Mouse (Mus musculus): ENCODE results near the gene Lrp1.

Lrp1 gene

DNA sequence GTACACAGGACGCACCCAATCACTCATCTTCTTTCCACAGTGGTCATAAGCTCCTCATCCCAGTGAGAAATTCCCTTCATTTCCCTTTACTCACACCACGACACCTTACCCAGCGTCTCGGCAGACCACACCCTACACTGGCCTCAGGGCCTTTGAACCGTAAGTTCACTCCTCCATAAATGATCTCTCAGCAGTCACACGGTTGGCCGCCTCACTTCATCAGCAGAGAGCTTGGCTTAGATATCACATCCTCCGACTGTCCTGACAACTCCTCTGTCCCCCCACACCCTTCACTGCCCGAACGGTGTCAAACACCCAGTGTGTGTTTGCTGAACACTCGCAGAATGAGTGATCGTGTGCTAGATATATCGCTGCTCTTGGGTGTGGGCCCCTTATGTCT, 28.1 kb downstream of the Lrp1 start:
- DNase-seq (ENCODE audit: low spot score in 2 of 2): no peak

DNA sequence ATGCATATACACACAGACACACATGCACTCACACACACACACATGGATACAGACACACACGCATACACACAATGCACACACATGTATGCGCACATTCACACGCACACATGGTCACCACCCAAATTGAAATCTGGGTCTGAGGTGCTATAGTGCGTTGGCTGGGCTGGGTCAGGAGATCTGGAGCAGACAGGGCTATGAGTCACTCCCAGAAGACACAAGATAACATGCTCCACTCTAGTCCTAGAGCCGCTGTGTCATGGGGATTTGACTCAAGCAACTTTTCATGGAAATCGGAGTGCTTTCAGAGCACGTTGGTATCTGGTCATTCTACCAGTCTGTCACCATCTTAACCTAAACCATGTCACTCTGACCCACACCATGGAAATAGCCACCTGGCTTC, 28.5 kb downstream of the Lrp1 start:
- no peak for DNase-seq (ENCODE audit: low spot score in 2 of 2)

DNA sequence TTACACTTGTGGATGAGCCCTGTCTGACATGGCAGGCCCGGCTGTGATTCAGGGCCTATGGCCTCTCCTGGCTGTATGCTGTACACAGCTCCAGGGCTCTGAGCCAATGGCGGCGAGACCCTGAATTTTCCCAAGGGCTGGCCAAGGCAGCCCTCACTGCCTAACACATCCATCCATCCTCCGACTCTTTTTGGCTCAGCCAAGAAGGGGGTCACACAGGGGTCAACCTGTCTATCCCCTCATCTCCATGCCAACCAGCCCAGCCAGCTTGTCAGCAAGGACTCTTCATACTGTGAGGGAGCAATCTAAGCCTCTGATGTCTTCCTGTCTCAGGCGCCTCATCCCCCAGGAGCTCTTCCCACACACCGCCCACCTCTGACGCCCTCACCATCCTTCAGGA, 29.4 kb downstream of the Lrp1 start:
- no peak for DNase-seq (ENCODE audit: low spot score in 2 of 2)

DNA sequence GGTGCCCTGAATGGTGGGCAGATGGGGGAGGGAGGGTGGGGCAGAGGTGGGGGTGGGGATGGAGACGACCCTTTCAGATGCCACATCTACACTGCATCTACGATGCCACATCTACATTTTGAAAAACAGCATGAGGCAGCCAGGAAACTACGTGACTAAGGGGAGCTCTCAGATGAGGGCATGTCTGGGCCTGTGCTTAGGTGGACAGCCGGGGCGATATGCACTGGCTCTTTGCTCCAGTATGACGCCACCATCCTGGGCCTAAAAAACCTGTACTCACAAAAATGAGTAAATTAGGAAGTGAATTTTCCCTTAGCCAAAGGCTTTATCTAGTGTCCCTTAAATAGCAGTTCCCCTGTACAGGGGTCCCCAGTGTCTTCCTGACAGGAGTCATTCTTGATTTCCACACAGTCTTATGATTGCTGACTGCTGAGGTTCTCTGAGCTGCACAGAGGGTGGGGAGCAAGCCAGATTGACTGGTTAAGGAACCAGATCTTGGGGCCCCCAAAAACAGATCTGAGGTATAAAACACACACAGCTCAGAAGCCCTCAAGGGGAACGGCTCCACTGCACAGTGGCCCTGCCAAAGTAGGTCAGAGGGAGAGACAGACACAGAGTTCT, 30.0 kb downstream of the Lrp1 start:
- DNase-seq (ENCODE audit: low spot score in 2 of 2): no peak

DNA sequence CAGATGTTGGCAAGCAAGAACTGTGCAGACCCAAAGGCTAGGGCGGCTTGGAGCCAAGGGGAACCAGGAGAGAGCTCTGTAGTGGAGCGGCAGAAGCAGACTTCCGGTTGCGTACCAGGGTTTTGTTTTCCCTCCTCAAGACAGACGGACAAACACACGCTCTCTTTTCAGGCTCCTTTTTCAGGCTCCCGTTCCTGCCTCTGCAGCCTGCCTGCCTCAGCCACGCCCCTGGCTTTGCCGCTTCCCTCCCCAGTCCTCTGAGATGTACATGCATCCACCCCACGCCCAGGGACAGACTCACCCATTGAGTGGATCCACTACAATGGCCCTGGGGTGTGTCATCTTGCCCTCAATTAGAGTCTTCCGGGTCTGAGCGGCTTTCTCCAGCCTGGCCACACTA, 30.7 kb downstream of the Lrp1 start:
- DNase-seq (ENCODE audit: low spot score in 2 of 2): no peak

DNA sequence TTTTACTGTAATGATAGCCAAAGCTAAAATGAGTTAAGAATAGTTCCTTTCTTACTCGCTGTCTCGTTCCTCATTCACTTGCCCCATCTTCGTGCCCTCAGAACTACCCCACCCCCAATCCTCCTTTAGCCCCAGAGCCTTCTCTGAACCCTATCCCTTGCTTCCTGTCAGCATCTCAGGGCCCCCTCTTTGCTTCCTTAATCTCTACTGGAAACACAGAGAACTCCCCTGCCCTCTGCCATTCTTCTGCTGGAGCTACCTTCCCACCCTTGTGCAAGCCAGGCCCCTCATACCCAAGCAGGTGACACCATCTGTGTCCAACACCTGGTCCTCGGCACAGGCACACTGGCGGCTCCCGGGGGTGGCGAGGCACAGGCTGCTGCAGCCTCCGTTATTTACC, 33.2 kb downstream of the Lrp1 start:
- DNase-seq (ENCODE audit: low spot score in 2 of 2): no peak

DNA sequence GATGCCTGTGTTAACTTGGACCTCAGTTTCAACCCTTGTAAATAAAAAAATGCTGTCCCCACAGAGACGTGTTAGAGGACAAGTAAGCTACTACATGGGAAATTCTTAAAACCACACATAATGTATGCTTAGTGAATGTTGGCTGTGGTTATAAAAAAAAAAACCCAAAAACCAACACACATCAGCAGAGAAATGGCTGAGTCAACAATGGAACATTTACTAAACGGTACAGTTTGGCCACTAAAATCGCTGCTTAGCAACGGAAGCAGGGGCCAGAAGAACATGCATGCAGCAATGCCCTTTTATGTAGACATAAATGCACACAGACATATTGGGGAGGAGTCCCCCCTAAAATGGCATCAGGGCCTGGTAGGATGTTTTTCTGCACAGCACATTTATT, 34.7 kb downstream of the Lrp1 start:
- DNase-seq (ENCODE audit: low spot score in 2 of 2): no peak

DNA sequence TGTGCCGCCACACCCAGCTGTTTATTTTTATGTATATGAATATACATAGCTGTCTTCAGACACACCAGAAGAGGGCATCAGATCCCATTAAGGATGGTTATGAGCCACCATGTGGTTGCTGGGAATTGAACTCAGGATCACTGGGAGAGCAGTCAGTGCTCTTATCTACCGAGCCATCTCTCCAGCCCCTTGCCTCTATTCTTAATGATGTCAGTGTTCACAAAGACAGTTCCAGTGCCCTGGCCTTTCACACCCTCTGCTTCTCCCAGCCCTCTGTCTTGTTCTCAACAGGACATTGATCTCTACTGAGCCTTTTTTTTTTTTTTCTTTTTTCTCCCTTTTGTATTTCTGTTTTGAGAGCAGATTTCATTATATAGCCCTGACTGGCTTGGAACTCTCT, 35.4 kb downstream of the Lrp1 start:
- no peak for DNase-seq (ENCODE audit: low spot score in 2 of 2)

DNA sequence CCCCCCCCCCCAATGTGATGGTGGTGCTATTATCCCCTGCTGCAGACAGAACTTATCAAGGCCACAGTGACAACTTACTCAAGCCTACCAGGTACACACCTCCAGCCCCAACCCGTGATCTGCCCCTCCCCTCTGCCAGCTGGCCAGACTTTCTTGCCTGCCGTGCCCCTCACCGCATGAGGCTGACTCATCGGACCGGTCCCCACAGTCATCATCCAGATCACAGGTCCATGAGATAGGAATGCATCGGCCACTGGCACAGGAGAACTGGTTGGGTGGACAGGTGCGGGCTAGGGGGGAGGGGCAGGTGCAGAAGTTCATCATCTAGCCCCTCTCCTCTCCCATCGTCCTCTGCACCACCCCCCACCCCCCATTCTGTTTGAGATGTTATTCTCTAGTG, 37.3 kb downstream of the Lrp1 start:
- no peak for DNase-seq (ENCODE audit: low spot score in 2 of 2)

DNA sequence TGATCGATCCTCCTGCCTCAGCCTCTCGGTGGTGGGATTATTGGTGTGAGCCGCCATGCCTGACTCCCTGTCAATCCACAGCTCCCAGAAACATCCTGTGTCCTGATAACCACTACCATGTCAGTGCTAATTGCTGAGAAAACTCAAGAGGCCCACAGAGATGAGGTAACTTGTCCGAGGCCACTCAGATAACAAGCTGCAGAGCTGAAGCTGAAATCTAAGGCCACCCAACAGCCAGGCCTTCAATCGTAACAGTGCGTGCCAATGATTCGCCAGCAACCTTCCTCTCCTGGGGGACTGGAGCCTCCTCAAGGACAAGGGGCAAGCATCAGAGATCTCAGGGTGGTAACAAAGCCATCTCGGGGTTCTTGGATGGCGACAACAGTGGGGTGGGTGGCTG, 39.7 kb downstream of the Lrp1 start:
- DNase-seq (ENCODE audit: low spot score in 2 of 2): no peak

DNA sequence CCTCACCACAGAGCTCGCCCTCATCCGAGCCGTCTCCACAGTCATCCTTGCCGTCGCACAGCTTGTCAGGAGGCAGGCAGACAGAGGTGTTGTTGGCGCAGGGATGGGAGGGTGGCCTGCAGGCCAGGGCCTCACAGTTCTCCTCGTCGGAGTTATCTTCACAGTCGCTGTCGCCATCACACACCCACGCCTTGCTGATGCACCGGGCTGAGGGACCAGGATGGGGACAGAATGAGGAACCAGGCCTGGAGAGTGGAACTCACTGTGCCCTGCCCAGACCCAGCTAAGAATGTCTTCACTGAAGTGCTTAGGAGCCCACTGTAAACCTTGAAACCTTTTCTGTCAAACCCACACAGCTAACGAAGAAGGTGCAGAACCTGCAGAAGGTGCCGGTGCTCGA, 43.0 kb downstream of the Lrp1 start:
- no peak for DNase-seq (ENCODE audit: low spot score in 2 of 2)

DNA sequence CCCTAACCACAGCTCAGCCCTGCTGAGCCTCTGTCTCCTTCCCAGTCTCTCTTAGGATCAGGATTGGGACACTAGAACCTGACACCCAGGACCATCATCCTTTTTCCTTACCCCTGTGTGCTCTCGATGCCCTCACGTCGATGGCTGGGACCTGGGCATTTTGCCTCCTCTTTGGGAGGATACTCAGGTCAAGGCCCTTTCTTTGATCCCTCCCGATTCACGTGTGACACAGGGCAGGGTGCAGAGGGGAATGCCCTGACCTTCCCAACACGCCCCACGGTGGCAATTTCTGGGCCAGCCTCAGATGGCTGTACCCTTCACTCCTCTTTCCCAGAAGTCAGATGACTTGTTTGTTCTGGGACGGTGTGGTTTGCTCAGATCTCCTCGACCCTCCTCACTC, 43.8 kb downstream of the Lrp1 start:
- DNase-seq (ENCODE audit: low spot score in 2 of 2): no peak

DNA sequence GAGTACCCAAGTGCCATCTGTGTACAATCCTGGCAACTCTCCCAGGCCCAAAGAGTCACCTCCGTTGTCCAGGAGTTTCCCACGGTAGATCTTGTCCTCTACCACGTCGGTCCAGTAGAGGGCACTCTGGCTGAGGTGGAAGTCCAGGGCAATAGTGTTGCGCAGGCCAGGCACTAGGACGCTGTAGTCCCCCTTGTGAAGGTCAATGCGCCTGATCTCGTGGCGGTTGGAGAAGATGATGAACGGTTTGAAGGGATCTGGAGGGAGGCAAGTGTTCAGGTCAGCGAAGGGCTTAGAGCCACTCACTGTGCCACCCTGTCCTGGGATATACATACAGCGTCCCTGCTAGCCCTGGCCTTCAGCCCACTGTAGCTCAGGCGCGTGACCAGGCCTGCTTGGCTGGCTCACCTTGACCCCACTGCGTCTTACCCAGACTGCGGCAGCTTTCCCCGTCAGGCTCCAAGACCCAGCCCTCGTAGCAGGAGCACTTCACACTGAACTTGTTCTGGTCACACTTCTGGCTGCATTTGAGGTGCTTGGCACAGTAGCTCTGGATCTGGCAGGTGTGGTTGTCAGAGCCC, 44.5 kb downstream of the Lrp1 start:
- peak; percentile 67 to 75 for DNase-seq (ENCODE audit: low spot score in 2 of 2)

DNA sequence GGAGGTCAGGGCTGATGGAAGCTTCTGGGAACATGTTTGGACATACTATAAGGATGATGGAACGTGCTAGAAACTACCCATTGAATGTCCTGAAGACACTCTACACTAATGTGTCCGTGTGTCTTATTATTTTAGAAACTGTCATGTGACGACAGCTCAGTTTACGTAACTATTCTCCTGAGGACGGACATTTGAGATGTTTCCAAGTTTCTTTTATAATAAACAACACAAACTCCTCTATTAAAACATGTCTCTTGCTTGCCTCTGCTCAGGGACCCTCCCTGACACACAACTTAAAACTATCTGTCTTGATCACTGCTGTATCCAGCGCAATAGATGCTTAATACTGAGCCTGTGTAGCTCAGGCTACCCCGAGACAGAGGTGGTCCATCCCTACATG, 45.2 kb downstream of the Lrp1 start:
- DNase-seq (ENCODE audit: low spot score in 2 of 2): peak in 1 of 2 experiments; percentile 51

DNA sequence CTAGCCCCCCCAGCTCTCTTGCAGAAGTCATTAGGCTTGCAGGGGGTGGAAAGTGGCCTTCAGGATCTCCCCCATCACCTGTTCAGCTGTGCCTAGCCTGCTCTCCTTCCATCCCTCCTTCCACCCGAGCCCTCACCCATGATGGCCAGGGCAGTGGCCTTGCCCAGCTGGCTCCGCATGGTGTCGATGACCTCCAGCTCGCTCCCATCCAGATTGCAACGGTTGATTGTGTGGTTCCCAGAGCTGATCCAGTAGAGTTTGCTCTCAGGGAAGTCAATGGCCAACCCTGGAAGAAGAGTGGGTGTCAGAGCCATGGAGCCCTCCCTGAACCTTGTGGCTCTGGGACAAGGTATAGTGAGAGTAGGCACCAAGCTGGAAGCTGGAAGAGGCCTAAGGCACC, 48.7 kb downstream of the Lrp1 start:
- DNase-seq (ENCODE audit: low spot score in 2 of 2): no peak

DNA sequence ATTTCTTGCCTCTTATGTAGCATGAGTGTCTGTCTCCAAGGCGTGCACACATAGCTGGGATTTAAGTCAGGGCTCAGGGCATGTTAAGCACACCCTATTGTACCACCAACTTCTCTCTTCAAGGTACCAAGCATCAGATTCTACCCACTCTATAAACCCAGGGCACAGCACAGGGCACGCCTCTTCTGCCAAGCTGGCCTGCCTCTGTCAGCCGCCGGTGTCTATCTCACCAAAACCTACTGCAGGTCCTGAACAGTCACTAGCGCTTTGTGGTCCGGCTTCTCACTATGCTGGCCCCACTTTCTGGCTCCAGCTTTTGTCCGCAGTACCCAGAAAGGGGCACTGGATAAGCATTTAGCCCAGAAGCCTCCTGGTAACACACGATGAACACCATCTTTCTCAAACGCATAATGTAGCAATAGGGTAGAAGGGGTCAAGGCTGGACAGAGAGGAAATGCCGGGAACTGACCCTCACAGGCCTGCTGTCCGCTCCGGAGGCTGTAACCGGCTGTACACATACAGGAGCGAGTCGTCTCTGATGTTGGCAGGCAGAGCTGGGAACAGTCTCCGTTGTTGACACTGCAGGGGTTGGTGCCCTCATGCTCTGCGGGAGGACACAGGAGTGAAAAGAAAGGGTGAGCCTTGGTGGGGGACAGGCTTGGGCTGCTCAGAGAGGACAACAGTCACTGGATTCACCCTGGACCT, 49.9 kb downstream of the Lrp1 start:
- no peak for DNase-seq (ENCODE audit: low spot score in 2 of 2)

DNA sequence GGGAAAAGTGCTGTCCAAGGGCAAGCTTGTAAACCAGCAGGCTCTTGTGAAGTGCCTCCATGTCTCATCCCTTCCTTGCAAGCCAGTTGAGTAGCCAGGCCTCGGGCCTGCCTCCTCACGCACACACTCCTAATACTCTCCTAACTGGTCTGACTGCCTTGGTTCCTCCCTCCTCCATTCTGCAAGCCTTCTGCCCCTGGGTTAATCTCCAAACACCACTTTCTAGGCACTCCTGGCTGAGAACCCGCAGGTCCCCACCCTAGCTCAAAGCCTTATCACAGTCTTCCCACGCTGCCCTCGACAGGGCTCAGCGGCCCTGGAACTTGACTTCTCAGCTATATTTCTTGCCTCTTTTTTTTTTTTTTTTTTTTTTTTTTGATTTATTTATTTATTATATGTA, 50.6 kb downstream of the Lrp1 start:
- no peak for DNase-seq (ENCODE audit: low spot score in 2 of 2)

DNA sequence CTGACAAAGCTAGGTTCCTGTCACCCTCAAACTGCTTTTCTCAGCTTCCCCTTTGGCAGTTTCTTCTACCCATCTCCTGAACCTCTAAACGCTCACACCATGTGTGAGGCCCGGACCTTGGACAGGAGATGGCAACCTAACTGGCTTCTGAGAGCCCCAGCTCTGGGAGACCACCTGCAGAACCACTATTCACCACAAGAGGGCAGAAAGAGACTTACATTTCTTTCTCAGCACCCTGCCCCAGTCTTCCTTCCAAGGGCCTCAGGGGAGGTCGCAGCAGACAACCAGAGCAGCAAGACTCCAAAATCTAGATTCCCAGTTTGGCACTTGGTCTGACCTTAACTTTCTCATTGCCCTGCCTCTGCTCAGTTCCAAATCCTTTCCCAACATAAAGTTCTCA, 51.5 kb downstream of the Lrp1 start:
- DNase-seq (ENCODE audit: low spot score in 2 of 2): peak; percentile 79 to 83

DNA sequence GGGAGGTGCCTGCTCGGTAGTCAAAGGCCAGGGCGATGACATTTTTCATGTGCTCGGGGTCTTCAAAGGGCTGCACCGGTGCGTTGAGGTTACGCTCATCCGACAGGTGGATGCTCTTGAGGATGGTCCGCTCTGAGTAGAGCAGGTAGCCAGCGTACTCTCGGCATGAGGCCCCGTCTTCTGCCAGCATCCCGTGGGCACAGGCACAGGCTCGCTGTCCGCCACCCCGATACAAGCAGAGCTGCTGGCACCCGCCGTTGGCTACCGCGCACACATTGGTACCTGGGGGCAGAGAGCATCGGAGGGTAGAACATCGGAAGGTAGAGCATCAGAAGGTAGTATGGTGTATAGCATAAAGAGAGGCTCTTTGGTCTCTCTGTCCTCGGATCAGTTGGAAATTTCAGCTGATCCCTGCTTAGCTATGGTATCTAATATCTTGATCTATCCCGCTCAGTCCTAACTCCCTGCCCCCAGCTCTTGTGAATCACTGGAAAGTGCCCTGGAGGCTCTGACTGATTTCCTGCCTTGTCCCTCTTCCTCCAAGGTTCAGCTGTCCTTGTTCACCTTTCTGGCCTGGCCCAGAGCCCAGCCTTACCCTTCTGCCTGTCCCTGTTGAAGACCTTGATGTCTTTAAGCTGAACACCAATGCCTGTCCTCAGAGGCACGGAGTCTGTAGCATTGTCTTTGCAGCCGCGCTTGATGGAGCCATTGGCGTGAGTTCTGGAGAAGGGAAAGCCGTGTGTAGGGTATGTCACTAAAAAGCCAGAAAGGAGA, 54.2 kb downstream of the Lrp1 start:
- no peak for DNase-seq (ENCODE audit: low spot score in 2 of 2)

DNA sequence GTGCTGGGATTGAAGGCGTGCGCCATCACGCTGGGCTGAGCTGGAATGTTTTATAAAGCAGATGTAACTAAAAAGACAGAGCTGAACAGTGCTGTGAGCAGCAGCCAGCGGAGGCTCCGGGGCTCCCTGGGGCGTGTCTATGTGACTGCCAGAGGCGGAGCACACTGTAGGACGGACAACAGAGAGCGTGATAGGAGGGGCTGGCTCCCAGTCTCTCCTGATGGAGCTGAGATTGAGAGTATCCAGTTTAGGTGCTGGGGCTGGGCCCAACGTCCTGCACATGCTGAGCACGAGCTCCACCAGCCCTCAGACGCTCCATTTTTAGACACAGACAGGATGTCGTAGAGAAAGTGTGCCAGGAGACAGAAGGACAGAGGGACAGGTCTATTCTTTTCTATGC, 56.6 kb downstream of the Lrp1 start:
- DNase-seq (ENCODE audit: low spot score in 2 of 2): peak; percentile 43 to 48

DNA sequence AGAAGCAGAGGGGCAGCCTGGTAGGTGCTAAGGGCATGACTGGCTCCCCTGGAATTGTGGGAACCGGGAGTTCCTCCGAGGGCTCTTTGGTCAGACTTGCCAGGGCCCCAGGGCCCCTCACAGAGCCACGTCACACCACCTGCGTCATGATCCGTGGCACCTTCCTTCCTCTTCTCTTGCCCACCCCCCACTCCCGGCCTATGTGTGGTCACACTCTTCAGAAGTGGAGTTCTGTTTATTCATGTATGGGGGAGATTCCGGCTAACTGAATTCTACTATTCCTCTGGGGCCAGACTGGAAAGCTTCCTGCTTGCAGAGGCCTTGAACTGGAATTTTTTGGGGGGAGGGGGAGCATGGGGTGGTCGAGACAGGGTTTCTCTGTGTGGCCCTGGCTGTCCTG, 57.1 kb downstream of the Lrp1 start:
- DNase-seq (ENCODE audit: low spot score in 2 of 2): no peak

DNA sequence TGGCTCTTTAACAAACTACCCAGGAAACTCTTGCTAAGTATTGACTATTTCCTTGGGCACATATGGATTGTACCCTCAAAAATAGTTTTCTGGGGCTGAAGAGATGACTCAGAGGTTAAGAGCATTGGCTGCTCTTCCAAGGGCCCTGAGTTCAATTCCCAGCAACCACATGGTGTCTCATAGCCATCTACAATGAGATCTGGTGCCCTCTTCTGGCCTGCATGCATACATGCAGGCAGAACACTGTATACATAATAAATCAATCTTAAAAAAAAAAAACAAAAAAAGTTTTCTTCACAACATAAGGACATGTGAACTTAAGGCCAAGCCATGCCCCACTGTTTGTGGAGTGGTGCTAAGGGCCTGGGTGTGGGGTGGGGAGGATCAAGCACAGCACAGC, 59.8 kb downstream of the Lrp1 start:
- no peak for DNase-seq (ENCODE audit: low spot score in 2 of 2)

DNA sequence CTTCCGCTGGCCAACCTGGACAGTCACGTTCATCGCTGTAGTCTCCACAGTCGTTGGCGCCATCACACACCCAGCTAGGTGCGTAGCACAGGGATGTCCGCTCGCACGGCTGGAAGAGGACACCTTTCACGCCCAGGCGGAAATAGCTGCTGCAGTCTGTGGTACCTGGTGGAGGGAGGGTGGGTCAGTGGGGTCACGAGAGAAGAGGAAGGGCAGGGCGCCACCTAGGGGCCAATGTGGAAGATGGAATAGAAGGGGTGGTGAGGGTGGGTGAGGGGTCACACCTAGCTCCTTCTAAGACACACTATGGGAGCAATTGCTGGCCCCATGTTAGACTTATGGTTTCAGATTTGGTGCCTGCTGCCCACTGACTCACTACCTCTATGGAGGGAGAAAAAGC, 63.6 kb downstream of the Lrp1 start:
- no peak for DNase-seq (ENCODE audit: low spot score in 2 of 2)

All from heart, adult 9 months (tissue).